In the genomic region with DNA sequence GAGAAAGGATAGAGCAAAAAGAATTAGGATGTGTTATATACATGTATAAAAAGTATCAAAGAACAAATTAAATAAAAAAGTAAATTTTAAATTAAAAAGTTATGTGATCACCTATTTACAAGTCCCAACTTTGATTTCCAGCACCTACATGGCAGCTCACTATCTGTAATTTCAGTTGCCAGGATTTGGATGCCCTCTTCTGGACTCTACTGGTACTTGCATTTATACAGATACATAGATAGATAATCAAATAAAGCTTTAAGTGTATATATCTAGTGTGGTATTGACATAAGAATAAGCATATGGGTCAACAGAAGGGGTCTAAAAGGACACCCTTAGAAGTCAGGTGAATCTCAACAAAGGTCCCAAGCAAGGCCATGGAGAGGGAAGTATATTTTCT, we compare ENCODE assay signal across 28 mouse cellular contexts.
DNase-seq lines count a peak whose midpoint lies in the region; ATAC-seq and TF ChIP-seq lines count a peak whose summit lies in the region.
"Had no signal": no experiment of that assay in that cellular context is flagged by ENCODE, and none has a peak within 500 bp of the region (broad histone marks: within the 10 kb centered on the region; RNA-seq: fewer than 3 reads in every experiment).

No protein-coding gene starts in this region.

- no peak for DNase-seq in kidney, postnatal 0 days (ENCODE audit: low spot score)
- DNase-seq in kidney, adult 8-10 months = no peak
- no peak for DNase-seq in lung, postnatal 0 days (ENCODE audit: low spot score)
- no peak for DNase-seq in lung, adult 2 months
- DNase-seq in frontal cortex, postnatal 36 days (ENCODE audit: low spot score in 2 of 2) = no peak
- DNase-seq in ovary, postnatal 10 days (ENCODE audit: low spot score) = no peak
- DNase-seq: adrenal gland, adult 8-10 months; cerebellum, adult 2 months; cerebellum, postnatal 25 days; gastrocnemius, postnatal 10 days; heart, adult 11 months; kidney, adult 18-20 months; kidney, postnatal 10 days; liver, embryonic 13.5 days; lung, postnatal 10 days; right cerebral cortex, adult 18-20 months; thymus, adult 18-20 months; thymus, postnatal 4 days had no signal

- no peaks in the 10 kb centered on the region for H3K4me1 ChIP-seq in kidney, postnatal 0 days (replicated peaks; ENCODE audit: insufficient read depth, low read length)
- H3K4me1 ChIP-seq in lung, postnatal 0 days (ENCODE audit: insufficient read depth, low read depth, low read length) = no peaks in the 10 kb centered on the region
- no peaks in the 10 kb centered on the region; the same call in none of the 2 replicates for H3K4me1 ChIP-seq in lung, adult 2 months (ENCODE audit: control insufficient read depth, insufficient read depth, low read length)
- H3K4me1 ChIP-seq in E14TG2a.4 (replicated peaks; ENCODE audit: low read depth, low read length) = 0 out of 2 replicates have a peak, but pooled peaks cover 3% of the 10 kb centered on the region
- H3K4me1 ChIP-seq: embryonic facial prominence, embryonic 12.5 days; forebrain, embryonic 12.5 days; limb, embryonic 12.5 days; liver, embryonic 13.5 days; midbrain, embryonic 13.5 days; neural tube, embryonic 12.5 days; stomach, embryonic 15.5 days had no signal

- TF ChIP-seq CTCF in kidney, postnatal 0 days (IDR thresholded peaks at IDR 0.05; ENCODE audit: low read depth) = peak; percentile 31; the same call in 1 of the 2 replicates
- TF ChIP-seq CTCF in lung, postnatal 0 days (IDR thresholded peaks at IDR 0.05) = 0 out of 2 replicates have a peak, but pooled peaks have one; percentile 9
- TF ChIP-seq CTCF in lung, adult 2 months (IDR thresholded peaks at IDR 0.05; ENCODE audit: insufficient read depth, low read length) = no peak
- 0 out of 2 replicates have a peak, but pooled peaks have one; percentile 13 for TF ChIP-seq CTCF in E14TG2a.4 (conservative IDR thresholded peaks at IDR 0.05; ENCODE audit: low read length)

- H3K27me3 ChIP-seq in kidney, postnatal 0 days (ENCODE audit: insufficient read depth, low read length) = no peaks in the 10 kb centered on the region
- H3K27me3 ChIP-seq in lung, postnatal 0 days (replicated peaks; ENCODE audit: insufficient read depth, low read length) = no peaks in the 10 kb centered on the region
- H3K27me3 ChIP-seq in E14TG2a.4 (ENCODE audit: insufficient read depth, low read length) = no peaks in the 10 kb centered on the region
- H3K27me3 ChIP-seq: liver, embryonic 13.5 days; neural tube, embryonic 12.5 days; stomach, embryonic 15.5 days had no signal

- H3K36me3 ChIP-seq in kidney, postnatal 0 days (ENCODE audit: insufficient read depth, low read length) = no peaks in the 10 kb centered on the region
- no peaks in the 10 kb centered on the region for H3K36me3 ChIP-seq in lung, postnatal 0 days (ENCODE audit: insufficient read depth, low read length)
- H3K36me3 ChIP-seq in E14TG2a.4 (ENCODE audit: insufficient read depth, low read length) = no peaks in the 10 kb centered on the region
- H3K36me3 ChIP-seq: embryonic facial prominence, embryonic 12.5 days; forebrain, embryonic 12.5 days; limb, embryonic 12.5 days; liver, embryonic 13.5 days; midbrain, embryonic 13.5 days; neural tube, embryonic 12.5 days; stomach, embryonic 15.5 days had no signal

- TF ChIP-seq EP300 in lung, postnatal 0 days (IDR thresholded peaks at IDR 0.05) = no peak

- no peak overlapping the region for H3K27ac ChIP-seq in kidney, postnatal 0 days
- H3K27ac ChIP-seq in lung, postnatal 0 days (ENCODE audit: low read length) = no peak overlapping the region
- H3K27ac ChIP-seq: embryonic facial prominence, embryonic 12.5 days; forebrain, embryonic 12.5 days; limb, embryonic 12.5 days; liver, embryonic 13.5 days; midbrain, embryonic 13.5 days; neural tube, embryonic 12.5 days; stomach, embryonic 15.5 days had no signal

- H3K9ac ChIP-seq in kidney, postnatal 0 days (ENCODE audit: low read depth, low read length) = no peak overlapping the region
- no peak overlapping the region for H3K9ac ChIP-seq in lung, postnatal 0 days (replicated peaks; ENCODE audit: low read depth)
- H3K9ac ChIP-seq: embryonic facial prominence, embryonic 12.5 days; forebrain, embryonic 12.5 days; limb, embryonic 12.5 days; liver, embryonic 13.5 days; midbrain, embryonic 13.5 days; neural tube, embryonic 12.5 days; stomach, embryonic 15.5 days had no signal

- H3K9me3 ChIP-seq in kidney, postnatal 0 days (replicated peaks; ENCODE audit: low read length) = no peaks in the 10 kb centered on the region
- H3K9me3 ChIP-seq in lung, postnatal 0 days (ENCODE audit: low read length) = no peaks in the 10 kb centered on the region
- H3K9me3 ChIP-seq in E14TG2a.4 (ENCODE audit: low read length) = no peaks in the 10 kb centered on the region
- H3K9me3 ChIP-seq: embryonic facial prominence, embryonic 12.5 days; forebrain, embryonic 12.5 days; limb, embryonic 12.5 days; liver, embryonic 13.5 days; midbrain, embryonic 13.5 days; neural tube, embryonic 12.5 days; stomach, embryonic 15.5 days had no signal

- no peak overlapping the region for H3K4me2 ChIP-seq in kidney, postnatal 0 days (ENCODE audit: low read length)
- no peak overlapping the region for H3K4me2 ChIP-seq in lung, postnatal 0 days (replicated peaks; ENCODE audit: low read depth, low read length)
- H3K4me2 ChIP-seq: embryonic facial prominence, embryonic 12.5 days; forebrain, embryonic 12.5 days; heart, embryonic 11.5 days; limb, embryonic 12.5 days; liver, embryonic 13.5 days; midbrain, embryonic 13.5 days; neural tube, embryonic 12.5 days; stomach, embryonic 15.5 days had no signal

- H3K4me3 ChIP-seq in kidney, postnatal 0 days (replicated peaks; ENCODE audit: low read depth, low read length) = no peak overlapping the region
- H3K4me3 ChIP-seq in lung, postnatal 0 days (ENCODE audit: low read depth, low read length) = no peak overlapping the region
- no peak overlapping the region for H3K4me3 ChIP-seq in lung, adult 2 months (replicated peaks; ENCODE audit: extremely low read depth, low read depth, low read length)
- H3K4me3 ChIP-seq in E14TG2a.4 (replicated peaks; ENCODE audit: low read length) = no peak overlapping the region
- H3K4me3 ChIP-seq: embryonic facial prominence, embryonic 12.5 days; forebrain, embryonic 12.5 days; limb, embryonic 12.5 days; liver, embryonic 13.5 days; midbrain, embryonic 13.5 days; neural tube, embryonic 12.5 days; stomach, embryonic 15.5 days had no signal

- no peak for ATAC-seq in kidney, postnatal 0 days (replicated peaks; ENCODE audit: low FRiP score, low read depth)
- ATAC-seq in lung, postnatal 0 days = no peak
- ATAC-seq in megakaryocyte progenitor cell, adult 5-6 weeks (replicated peaks; ENCODE audit: poor library complexity) = peak; percentile 55; the same call in 1 of the 2 replicates
- ATAC-seq: activated CD4-positive, CD25-positive, alpha-beta regulatory T cell, adult 4 months; midbrain, embryonic 13.5 days had no signal

- no peak for TF ChIP-seq POLR2A in lung, adult 2 months (IDR thresholded peaks at IDR 0.05; ENCODE audit: borderline replicate concordance, extremely low read depth, low read depth, low read length)
